Mouse (Mus musculus) ES-Bruce4 (cell line): Measurements from ENCODE around the gene Gab2.

ENCODE experiments used
- CTCF ChIP-seq: IDR thresholded peaks from one replicate; pipeline ENCODE4 v1.8.1; 2011; ENCODE audit warnings: low read depth, low read length
- POLR2A ChIP-seq: IDR thresholded peaks from one replicate; pipeline ENCODE4 v1.8.1; 2011; ENCODE audit warnings: low read length; ENCODE audit not compliant: insufficient read depth

- no peak for TF ChIP-seq POLR2A
- TF ChIP-seq CTCF = no peak
Observed at GRCm38 (mm10) chr7:97171089-97171488, 89.7 kb downstream of the Gab2 start.
